Mouse (Mus musculus) ES-E14 (cell line): ENCODE measurements at regions not wholly inside any gene's neighbourhood (a gene's known extent, or its start where the extent isn't known, plus 50 kb on each side); places are given as distances from the start of the nearest gene placed in this dataset.

ENCODE experiments used
- DNase-seq: peaks from one replicate; pipeline ENCODE4 v3.0.0-alpha.2; 2013; ENCODE audit warnings: low read depth, low spot score
- H3K27ac ChIP-seq: 2 replicates; pipeline ENCODE4 v1.5.1; 2012; ENCODE audit warnings: low read depth, mild to moderate bottlenecking, low read length, moderate library complexity, mixed read lengths; ENCODE audit not compliant: poor library complexity, insufficient read depth, severe bottlenecking
- H3K36me3 ChIP-seq: 2 replicates; pipeline ENCODE4 v1.6.1; 2012; ENCODE audit warnings: mild to moderate bottlenecking, low read length, moderate library complexity, mixed read lengths; ENCODE audit not compliant: control insufficient read depth, poor library complexity, insufficient read depth, severe bottlenecking
- H3K4me1 ChIP-seq, 2 experiments: fragments of 150-350 bp in 1 of 2; sonication (generic) in 1 of 2; 2 replicates each; pipeline ENCODE4 v1.6.1; 2012; ENCODE audit warnings: low read length in 2 of 2, mild to moderate bottlenecking in 1 of 2, mixed read lengths in 1 of 2; ENCODE audit not compliant: control insufficient read depth in 2 of 2, insufficient read depth in 2 of 2, poor library complexity in 1 of 2
- H3K4me3 ChIP-seq, 2 experiments: fragments of 150-350 bp in 1 of 2; sonication (generic) in 1 of 2; 2 replicates each; pipeline ENCODE4 v1.5.1; 2012; ENCODE audit warnings: low read length in 2 of 2, low read depth in 1 of 2, mild to moderate bottlenecking in 1 of 2, mixed read lengths in 1 of 2; ENCODE audit not compliant: insufficient read depth in 1 of 2, poor library complexity in 1 of 2, severe bottlenecking in 1 of 2
- H3K9ac ChIP-seq: 2 replicates; pipeline ENCODE4 v1.6.1; 2012; ENCODE audit warnings: low read depth, mild to moderate bottlenecking, low read length, mixed read lengths; ENCODE audit not compliant: poor library complexity, insufficient read depth, severe bottlenecking
- H3K9me3 ChIP-seq: fragments of 150-350 bp; sonication (generic); 2 replicates; pipeline ENCODE4 v1.6.1; 2012; ENCODE audit warnings: low read depth, mild to moderate bottlenecking, low read length; ENCODE audit not compliant: control insufficient read depth, insufficient read depth
- CHD2 ChIP-seq: IDR thresholded peaks from 2 replicates; pipeline ENCODE4 v1.6.1; 2014; ENCODE audit warnings: mild to moderate bottlenecking, low read depth, low read length, inconsistent platforms
- HCFC1 ChIP-seq: IDR thresholded peaks from 2 replicates; pipeline ENCODE4 v1.6.1; 2012; ENCODE audit warnings: low read length, inconsistent platforms, borderline replicate concordance; ENCODE audit not compliant: insufficient read depth
- MAFK ChIP-seq: IDR thresholded peaks from 2 replicates; pipeline ENCODE4 v1.6.1; 2014; ENCODE audit warnings: mild to moderate bottlenecking, low read depth, low read length, inconsistent platforms; ENCODE audit not compliant: insufficient read depth
- ZC3H11A ChIP-seq: IDR thresholded peaks from 2 replicates; pipeline ENCODE4 v1.6.1; 2012; ENCODE audit warnings: low read depth, mild to moderate bottlenecking, inconsistent platforms, low read length, borderline replicate concordance
- ZNF384 ChIP-seq: IDR thresholded peaks from 2 replicates; pipeline ENCODE4 v1.6.1; 2012; ENCODE audit warnings: low read depth, low read length, inconsistent platforms
- in situ Hi-C, 2 experiments: fragments of 600-800 bp; cut with MboI; formaldehyde crosslinking; loops; one replicate each; pipeline ENCODE4 v1.15.1; 2025; ENCODE audit warnings: low sequenced_read_pairs in 2 of 2, inconsistent platforms in 1 of 2; ENCODE audit not compliant: unreplicated experiment in 2 of 2

DNA sequence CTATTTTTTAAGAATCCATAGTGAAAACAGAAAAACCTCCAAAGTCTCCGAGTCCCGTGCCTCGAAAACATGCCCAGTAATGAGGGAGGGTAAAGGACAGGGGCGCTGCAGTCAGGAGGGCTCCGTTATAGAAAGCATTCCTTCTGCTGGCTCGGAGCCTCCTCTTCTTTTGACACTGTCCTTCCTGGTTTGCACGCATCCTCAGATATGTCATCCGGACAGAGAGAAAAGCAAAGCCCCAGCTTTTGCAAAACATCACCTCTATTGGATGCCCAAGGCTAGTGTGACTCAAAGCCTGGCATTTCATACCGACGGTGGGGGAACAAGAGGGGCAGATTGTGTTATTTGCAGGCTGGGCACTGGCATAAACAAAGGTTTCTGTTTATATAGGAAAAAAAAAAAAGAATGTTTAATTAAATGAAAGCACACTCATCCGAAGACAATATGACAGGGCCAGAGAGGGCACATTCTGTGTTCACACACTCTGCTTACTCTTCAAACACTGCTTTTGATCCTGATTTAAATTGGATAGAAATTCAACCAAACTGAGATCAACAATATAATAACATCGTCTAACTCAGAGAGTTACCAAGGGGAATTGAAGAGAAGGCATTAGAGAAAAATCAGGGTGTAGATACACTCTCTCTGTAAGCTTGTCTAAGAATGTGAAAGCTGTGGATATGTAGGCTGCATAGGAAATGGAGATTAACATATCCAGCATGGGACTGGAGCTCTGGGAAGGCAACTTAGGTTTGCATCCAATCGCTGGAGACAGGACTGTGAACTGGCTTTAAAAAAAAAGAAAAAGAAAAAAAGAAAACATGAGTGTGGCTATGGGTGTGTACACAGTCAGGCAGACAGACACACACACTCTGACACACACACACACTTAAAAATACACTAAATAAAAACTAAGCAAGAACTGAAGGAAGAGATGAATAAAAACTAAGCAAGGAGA is 688.7 kb upstream of the Ptbp2 start:
- Histone ChIP-seq H3K4me3 (no peak overlapping the region), H3K36me3 (no peaks in the 10 kb centered on the region), H3K4me1 (no peaks in the 10 kb centered on the region), H3K27ac (no peak overlapping the region), H3K9me3 (no peaks in the 10 kb centered on the region), H3K9ac (no peak overlapping the region)
- TF ChIP-seq ZNF384 (no peak), ZC3H11A (no peak), MAFK (no peak), HCFC1 (no peak), CHD2 (no peak)
- in situ Hi-C loops = no loop called here
- no peak for DNase-seq

DNA sequence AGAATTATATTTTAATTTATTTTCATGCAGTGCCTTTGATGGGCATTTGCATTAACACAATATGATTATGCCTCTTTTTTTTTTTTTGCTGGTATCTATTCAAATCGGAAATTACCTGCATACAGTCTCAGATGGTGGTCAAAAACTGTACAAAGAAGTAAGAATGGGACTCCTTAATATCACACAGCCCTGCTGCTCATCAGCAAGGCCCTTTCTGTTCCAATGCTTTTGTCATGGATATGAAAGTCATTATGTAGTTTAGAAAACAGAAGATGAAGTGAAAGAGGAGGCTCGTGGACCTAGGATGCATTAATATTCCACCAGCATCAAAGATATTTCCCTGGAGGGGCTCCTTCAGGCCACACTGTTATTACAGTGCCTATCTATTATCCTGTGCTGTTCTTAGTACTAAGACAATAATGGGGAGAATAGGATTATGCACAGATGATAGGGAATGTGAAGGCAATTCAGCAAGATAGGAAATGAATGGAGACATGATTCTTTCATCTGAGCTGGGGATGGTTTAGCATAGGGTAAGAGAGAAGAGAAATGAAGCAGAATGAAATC is 687.7 kb upstream of the Ptbp2 start:
- TF ChIP-seq CHD2 (no peak), HCFC1 (no peak), MAFK (no peak)
- no peak overlapping the region for H3K4me3 ChIP-seq
- in situ Hi-C loops = no loop called here
- H3K9me3 ChIP-seq = no peaks in the 10 kb centered on the region
- DNase-seq = no peak
- H3K4me1 ChIP-seq = no peaks in the 10 kb centered on the region
- no peak overlapping the region for H3K27ac ChIP-seq
- no peaks in the 10 kb centered on the region for H3K36me3 ChIP-seq
- H3K9ac ChIP-seq = no peak overlapping the region

DNA sequence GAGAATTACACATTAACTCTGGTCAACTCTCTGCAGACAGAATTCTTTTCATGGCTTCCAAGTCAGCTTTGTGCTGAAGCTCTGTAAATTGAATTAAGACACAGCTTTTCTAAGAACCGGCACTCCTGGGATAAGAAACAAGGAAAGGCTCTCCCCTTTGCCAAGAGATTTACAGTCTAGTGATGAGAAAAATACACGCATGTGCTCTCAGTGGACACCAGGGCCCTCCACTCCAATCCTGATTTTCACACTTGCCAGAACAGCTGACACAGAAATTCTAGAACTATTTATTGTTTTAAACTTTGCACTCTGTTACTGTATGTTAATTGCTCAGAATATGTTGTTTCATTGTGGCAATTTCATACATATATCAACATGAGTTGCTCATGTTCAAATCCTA is 684.6 kb upstream of the Ptbp2 start:
- no peaks in the 10 kb centered on the region for H3K4me1 ChIP-seq
- no peak for DNase-seq
- no peak overlapping the region for H3K4me3 ChIP-seq
- no peaks in the 10 kb centered on the region for H3K36me3 ChIP-seq
- TF ChIP-seq CHD2 = no peak
- no peak for TF ChIP-seq ZC3H11A
- TF ChIP-seq ZNF384 = no peak
- TF ChIP-seq MAFK = no peak
- no peak for TF ChIP-seq HCFC1
- no peak overlapping the region for H3K9ac ChIP-seq
- in situ Hi-C loops = no loop called here
- no peaks in the 10 kb centered on the region for H3K9me3 ChIP-seq
- H3K27ac ChIP-seq = no peak overlapping the region

DNA sequence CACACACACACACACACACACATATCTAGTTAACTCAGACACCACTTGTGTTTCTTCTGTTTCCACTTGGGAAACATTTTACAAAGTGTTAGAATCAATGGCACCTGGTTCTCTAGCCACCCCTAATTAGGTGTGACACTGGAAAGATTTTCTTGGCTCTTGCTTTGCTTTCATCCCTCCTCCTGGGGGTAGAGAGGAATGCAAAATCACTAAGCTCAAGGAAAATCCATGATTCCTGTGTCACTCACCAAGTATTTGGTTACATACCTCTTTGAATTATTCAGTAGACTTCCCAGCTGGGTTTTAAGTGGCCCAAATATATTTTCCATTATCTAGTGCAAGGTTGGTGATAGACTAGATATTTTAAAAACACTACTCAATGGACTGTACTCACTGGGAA is 676.5 kb upstream of the Ptbp2 start:
- TF ChIP-seq HCFC1 (no peak), ZC3H11A (no peak), CHD2 (no peak), ZNF384 (no peak), MAFK (no peak)
- Histone ChIP-seq H3K4me3 (no peak overlapping the region), H3K4me1 (no peaks in the 10 kb centered on the region), H3K27ac (no peak overlapping the region), H3K9me3 (no peaks in the 10 kb centered on the region), H3K36me3 (no peaks in the 10 kb centered on the region), H3K9ac (no peak overlapping the region)
- in situ Hi-C loops = no loop called here
- no peak for DNase-seq
